Mouse (Mus musculus): Measurements from ENCODE around the gene Dusp6. TPM values are rescaled to one million over a fixed set of nuclear protein-coding genes. Genes with fewer than 3 reads are reported as not detected.
A peak's percentile ranks its signal among the peaks of the same experiment; 100 is the strongest.

The Dusp6 gene
- total RNA-seq, 1 experiment, result 83.0 TPM

- Histone ChIP-seq H3K4me3 (ENCODE audit: insufficient read depth in 1 of 2, low read depth in 1 of 2, low read length in 2 of 2, poor library complexity in 1 of 2, severe bottlenecking in 1 of 2) (peak overlapping the region; percentile 77 to 81), H3K9me3 (ENCODE audit: control insufficient read depth, insufficient read depth, low read depth, low read length) (no peaks in the 10 kb centered on the region), H3K4me1 (ENCODE audit: control insufficient read depth in 2 of 2, insufficient read depth in 2 of 2, low read length in 2 of 2, poor library complexity in 1 of 2) (peaks cover 2 to 8% of the 10 kb centered on the region in 2 experiments; a peak in 3 of 4 replicates), H3K9ac (ENCODE audit: insufficient read depth, low read depth, low read length, poor library complexity, severe bottlenecking) (peak overlapping the region; percentile 92), H3K36me3 (ENCODE audit: control insufficient read depth, insufficient read depth, low read length, poor library complexity, severe bottlenecking) (peaks cover 7% of the 10 kb centered on the region), H3K27ac (ENCODE audit: insufficient read depth, low read depth, low read length, poor library complexity, severe bottlenecking) (peak overlapping the region; percentile 85)
- no peak for TF ChIP-seq MAFK (IDR thresholded peaks at IDR 0.05; ENCODE audit: insufficient read depth, low read depth, low read length)
- TF ChIP-seq CHD2 (IDR thresholded peaks at IDR 0.05; ENCODE audit: low read depth, low read length), result 0 out of 2 replicates have a peak, but pooled peaks have one; percentile 4
- DNase-seq (ENCODE audit: low read depth, low spot score), result no peak
- in situ Hi-C loops (cut with MboI; ENCODE audit: low sequenced_read_pairs in 2 of 2, unreplicated experiment in 2 of 2), result no loop called here
Measured at GRCm38 (mm10) chr10:99263419-99264221, 589 bp downstream of the Dusp6 start.

DNA sequence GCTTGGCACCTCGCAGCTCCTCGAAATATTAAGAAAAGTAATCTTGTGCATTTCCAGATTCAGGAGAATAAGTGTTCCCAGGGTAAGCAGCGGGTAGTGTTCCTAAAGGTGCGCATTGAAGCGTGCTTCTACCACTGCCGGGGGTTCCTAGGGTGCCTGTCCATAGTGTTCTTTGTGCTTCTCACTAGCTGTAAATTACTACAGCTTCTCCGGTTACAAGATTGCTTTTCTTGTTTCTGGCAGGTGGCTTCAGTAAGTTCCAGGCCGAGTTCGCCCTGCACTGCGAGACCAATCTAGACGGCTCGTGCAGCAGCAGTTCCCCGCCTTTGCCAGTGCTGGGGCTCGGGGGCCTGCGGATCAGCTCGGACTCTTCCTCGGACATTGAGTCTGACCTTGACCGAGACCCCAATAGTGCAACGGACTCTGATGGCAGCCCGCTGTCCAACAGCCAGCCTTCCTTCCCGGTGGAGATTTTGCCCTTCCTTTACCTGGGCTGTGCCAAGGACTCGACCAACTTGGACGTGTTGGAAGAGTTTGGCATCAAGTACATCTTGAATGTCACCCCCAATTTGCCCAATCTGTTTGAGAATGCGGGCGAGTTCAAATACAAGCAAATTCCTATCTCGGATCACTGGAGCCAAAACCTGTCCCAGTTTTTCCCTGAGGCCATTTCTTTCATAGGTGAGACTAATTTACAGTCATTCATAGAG lies 1.4 kb downstream of the Dusp6 start:
- H3K4me1 ChIP-seq (ENCODE audit: control insufficient read depth in 2 of 2, insufficient read depth in 2 of 2, low read length in 2 of 2, poor library complexity in 1 of 2), result peaks cover 2 to 13% of the 10 kb centered on the region in 2 experiments; a peak in 3 of 4 replicates
- no peak for TF ChIP-seq ZC3H11A (IDR thresholded peaks at IDR 0.05; ENCODE audit: borderline replicate concordance, low read depth, low read length)
- no peak for TF ChIP-seq ZNF384 (IDR thresholded peaks at IDR 0.05; ENCODE audit: low read depth, low read length)
- TF ChIP-seq HCFC1 (IDR thresholded peaks at IDR 0.05; ENCODE audit: borderline replicate concordance, insufficient read depth, low read length), result no peak
- no peak for TF ChIP-seq MAFK (IDR thresholded peaks at IDR 0.05; ENCODE audit: insufficient read depth, low read depth, low read length)
- no peak for TF ChIP-seq CHD2 (IDR thresholded peaks at IDR 0.05; ENCODE audit: low read depth, low read length)
- in situ Hi-C loops (cut with MboI; ENCODE audit: low sequenced_read_pairs in 2 of 2, unreplicated experiment in 2 of 2), result no loop called here

DNA sequence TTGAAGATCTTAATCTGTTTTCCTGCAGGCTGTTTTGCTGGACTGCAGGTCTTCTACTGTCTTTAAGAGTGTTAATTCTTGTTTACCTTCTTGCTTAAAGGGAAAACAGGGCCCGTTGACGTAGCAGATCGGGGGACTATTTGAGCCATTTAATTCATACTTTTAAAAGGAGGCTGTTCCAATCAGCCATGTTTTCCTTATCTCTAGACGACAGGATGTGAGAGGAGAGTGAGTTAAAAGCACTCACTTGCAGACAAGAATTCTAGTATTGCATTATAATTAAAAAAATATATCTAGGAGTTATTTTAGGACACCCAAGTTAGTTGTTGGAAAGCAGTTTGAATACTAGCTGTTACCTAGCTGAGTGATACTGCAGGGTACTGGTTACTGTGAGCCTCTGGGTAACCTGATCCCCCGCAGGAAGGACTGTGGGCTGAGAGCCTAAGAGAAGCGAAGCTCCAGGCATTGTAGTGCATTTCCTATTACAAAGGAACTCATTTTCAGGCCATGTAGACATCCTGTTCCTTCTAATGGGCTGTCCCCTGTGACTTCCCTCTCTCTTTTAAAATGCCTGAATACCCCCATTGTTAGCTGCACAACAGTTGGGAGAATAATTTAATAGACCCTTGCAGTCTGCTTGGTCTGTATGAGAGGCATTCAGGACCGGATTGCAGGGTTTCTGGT lies 2.1 kb downstream of the Dusp6 start:
- DNase-seq (ENCODE audit: low read depth, low spot score), result no peak
- no peak overlapping the region for H3K27ac ChIP-seq (ENCODE audit: insufficient read depth, low read depth, low read length, poor library complexity, severe bottlenecking)
- in situ Hi-C loops (cut with MboI; ENCODE audit: low sequenced_read_pairs in 2 of 2, unreplicated experiment in 2 of 2), result no loop called here
- peak overlapping the region; percentile 92; the same call in 1 of the 2 replicates for H3K9ac ChIP-seq (ENCODE audit: insufficient read depth, low read depth, low read length, poor library complexity, severe bottlenecking)
- H3K9me3 ChIP-seq (ENCODE audit: control insufficient read depth, insufficient read depth, low read depth, low read length), result no peaks in the 10 kb centered on the region
- H3K36me3 ChIP-seq (ENCODE audit: control insufficient read depth, insufficient read depth, low read length, poor library complexity, severe bottlenecking), result peaks cover 7% of the 10 kb centered on the region
- peak overlapping the region; percentile 77 to 81 for H3K4me3 ChIP-seq (ENCODE audit: insufficient read depth in 1 of 2, low read depth in 1 of 2, low read length in 2 of 2, poor library complexity in 1 of 2, severe bottlenecking in 1 of 2)
- H3K4me1 ChIP-seq (ENCODE audit: control insufficient read depth in 2 of 2, insufficient read depth in 2 of 2, low read length in 2 of 2, poor library complexity in 1 of 2), result peaks cover 2 to 14% of the 10 kb centered on the region in 2 experiments; a peak in 3 of 4 replicates
- TF ChIP-seq CHD2 (IDR thresholded peaks at IDR 0.05; ENCODE audit: low read depth, low read length) (no peak), HCFC1 (IDR thresholded peaks at IDR 0.05; ENCODE audit: borderline replicate concordance, insufficient read depth, low read length) (no peak), MAFK (IDR thresholded peaks at IDR 0.05; ENCODE audit: insufficient read depth, low read depth, low read length) (no peak), ZC3H11A (IDR thresholded peaks at IDR 0.05; ENCODE audit: borderline replicate concordance, low read depth, low read length) (no peak), ZNF384 (IDR thresholded peaks at IDR 0.05; ENCODE audit: low read depth, low read length) (no peak)

More for the DNA sequence above, 1.4 kb downstream of the Dusp6 start:
- H3K36me3 ChIP-seq (ENCODE audit: control insufficient read depth, insufficient read depth, low read length, poor library complexity, severe bottlenecking), result peaks cover 7% of the 10 kb centered on the region
- H3K9me3 ChIP-seq (ENCODE audit: control insufficient read depth, insufficient read depth, low read depth, low read length), result no peaks in the 10 kb centered on the region
- DNase-seq (ENCODE audit: low read depth, low spot score), result no peak
- H3K4me3 ChIP-seq (ENCODE audit: insufficient read depth in 1 of 2, low read depth in 1 of 2, low read length in 2 of 2, poor library complexity in 1 of 2, severe bottlenecking in 1 of 2), result peak overlapping the region; percentile 77 to 81
- 0 out of 2 replicates have a peak overlapping the region, but pooled peaks have one; percentile 85 for H3K27ac ChIP-seq (ENCODE audit: insufficient read depth, low read depth, low read length, poor library complexity, severe bottlenecking)
- peak overlapping the region; percentile 92 for H3K9ac ChIP-seq (ENCODE audit: insufficient read depth, low read depth, low read length, poor library complexity, severe bottlenecking)

- peaks cover 7% of the 10 kb centered on the region for H3K36me3 ChIP-seq (ENCODE audit: control insufficient read depth, insufficient read depth, low read length, poor library complexity, severe bottlenecking)
- in situ Hi-C loops (cut with MboI; ENCODE audit: low sequenced_read_pairs in 2 of 2, unreplicated experiment in 2 of 2), result no loop called here
- H3K9ac ChIP-seq (ENCODE audit: insufficient read depth, low read depth, low read length, poor library complexity, severe bottlenecking), result peak overlapping the region; percentile 16; the same call in 1 of the 2 replicates
- H3K4me3 ChIP-seq (ENCODE audit: insufficient read depth in 1 of 2, low read depth in 1 of 2, low read length in 2 of 2, poor library complexity in 1 of 2, severe bottlenecking in 1 of 2), result peak overlapping the region; percentile 77 to 81
- H3K4me1 ChIP-seq (ENCODE audit: control insufficient read depth in 2 of 2, insufficient read depth in 2 of 2, low read length in 2 of 2, poor library complexity in 1 of 2), result peaks cover 0 to 20% of the 10 kb centered on the region in 2 experiments; a peak in 3 of 4 replicates
- H3K9me3 ChIP-seq (ENCODE audit: control insufficient read depth, insufficient read depth, low read depth, low read length), result no peaks in the 10 kb centered on the region
- TF ChIP-seq ZNF384 (IDR thresholded peaks at IDR 0.05; ENCODE audit: low read depth, low read length) (no peak), HCFC1 (IDR thresholded peaks at IDR 0.05; ENCODE audit: borderline replicate concordance, insufficient read depth, low read length) (no peak), MAFK (IDR thresholded peaks at IDR 0.05; ENCODE audit: insufficient read depth, low read depth, low read length) (no peak), CHD2 (IDR thresholded peaks at IDR 0.05; ENCODE audit: low read depth, low read length) (no peak), ZC3H11A (IDR thresholded peaks at IDR 0.05; ENCODE audit: borderline replicate concordance, low read depth, low read length) (no peak)
- no peak for DNase-seq (ENCODE audit: low read depth, low spot score)
- H3K27ac ChIP-seq (ENCODE audit: insufficient read depth, low read depth, low read length, poor library complexity, severe bottlenecking), result no peak overlapping the region; the same call in 1 of the 2 replicates
Measured at GRCm38 (mm10) chr10:99266025-99266424, 3.0 kb downstream of the Dusp6 start.

All from ES-E14 (cell line).